Mouse (Mus musculus) embryonic facial prominence, embryonic 14.5 days (tissue): ENCODE results near the gene Atp1a4. TPM values are rescaled to one million over a fixed set of nuclear protein-coding genes. Genes with fewer than 3 reads are reported as not detected.
A peak's percentile ranks its signal among the peaks of the same experiment; 100 is the strongest.

Source experiments
- ATAC-seq: fragments of 200-750 bp; cut with Nextera tagmentation; 2 replicates; pipeline ENCODE4 v1.8.0; 2017; ENCODE audit warnings: low read depth, moderate number of reproducible peaks, moderate TSS enrichment
- DNase-seq: peaks from one replicate; pipeline ENCODE4 v3.0.0-alpha.2; 2015; ENCODE audit warnings: low spot score
- H3K27ac ChIP-seq: fragments of 300-500 bp; sonication (generic); replicated peaks from 2 replicates; pipeline ENCODE4 v1.5.1; 2014; ENCODE audit warnings: low read depth, mild to moderate bottlenecking, low read length, moderate library complexity
- H3K27me3 ChIP-seq: fragments of 300-500 bp; sonication (generic); replicated peaks from 2 replicates; pipeline ENCODE4 v1.6.1; 2014; ENCODE audit warnings: low read length; ENCODE audit not compliant: control insufficient read depth, insufficient read depth
- H3K36me3 ChIP-seq: fragments of 300-500 bp; sonication (generic); 2 replicates; pipeline ENCODE4 v1.6.1; 2014; ENCODE audit warnings: low read length, mixed read lengths; ENCODE audit not compliant: control insufficient read depth, insufficient read depth
- H3K4me1 ChIP-seq: fragments of 300-500 bp; sonication (generic); 2 replicates; pipeline ENCODE4 v1.6.1; 2014; ENCODE audit warnings: antibody characterized with exemption, low read length; ENCODE audit not compliant: control insufficient read depth, insufficient read depth
- H3K4me2 ChIP-seq: fragments of 300-500 bp; sonication (generic); 2 replicates; pipeline ENCODE4 v1.6.1; 2014; ENCODE audit warnings: low read depth, mild to moderate bottlenecking, low read length, moderate library complexity, mixed read lengths
- H3K4me3 ChIP-seq: fragments of 300-500 bp; sonication (generic); 2 replicates; pipeline ENCODE4 v1.5.1; 2014; ENCODE audit warnings: low read depth, mild to moderate bottlenecking, low read length
- H3K9ac ChIP-seq: fragments of 300-500 bp; sonication (generic); 2 replicates; pipeline ENCODE4 v1.6.1; 2014; ENCODE audit warnings: low read depth, mild to moderate bottlenecking, low read length, moderate library complexity, mixed read lengths
- H3K9me3 ChIP-seq: fragments of 300-500 bp; sonication (generic); 2 replicates; pipeline ENCODE4 v1.6.1; 2016; ENCODE audit warnings: low read length; ENCODE audit not compliant: control insufficient read depth
- WGBS: fragments of 180-500 bp; shearing (Covaris S2); extraction: QIAGEN DNeasy Blood & Tissue Kit; methylation state at CpG from one replicate; pipeline ENCODE4 v1.1.7; 2014; 5-methylcytosine and 5-hydroxymethylcytosine counted together
- polyA plus RNA-seq: library from polyadenylated mRNA; unstranded; fragments of >200 nt; fragmentation: Nextera tagmentation; extraction: Ambion mirVana; gene quantifications from 2 replicates; pipeline ENCODE4 v1.2.1, GENCODE M21; 2014

Gene Atp1a4
- polyA plus RNA-seq, result 0.05 TPM in 1 of 2 replicates, not detected in the other

DNA sequence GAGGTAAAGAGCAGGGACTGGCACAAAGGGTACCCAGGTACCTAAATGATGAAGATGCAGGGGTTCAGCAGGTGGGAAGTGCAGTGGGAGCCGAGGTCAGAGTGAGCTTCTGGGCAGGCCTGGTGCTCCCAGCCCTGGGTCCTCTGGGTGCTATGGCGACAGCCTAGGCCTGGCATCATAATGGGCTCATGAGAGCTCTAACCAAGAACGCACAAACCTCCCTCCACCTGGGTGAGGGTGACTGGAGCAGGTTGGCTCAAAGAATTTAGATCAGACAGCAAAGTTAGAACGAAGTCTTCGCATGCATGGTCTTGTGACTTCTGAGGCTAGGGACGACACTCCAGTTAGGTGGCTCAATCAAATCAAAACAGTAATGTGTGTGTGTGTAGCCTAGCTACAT is at the start of gene Atp1a4:
Gene Atp1a4, minus strand, starts transcription at position 101 of the 400 bp plus-strand sequence.
- H3K9me3 ChIP-seq, result no peaks in the 10 kb centered on the region
- H3K4me3 ChIP-seq, result no peak within 1 kb of the TSS
- no peak within 1 kb of the TSS for H3K9ac ChIP-seq
- 88% methylated on average over 6 of the region's 6 CpGs for WGBS
- H3K27ac ChIP-seq, result no peak within 1 kb of the TSS
- H3K4me1 ChIP-seq, result no peaks in the 10 kb centered on the region
- no peaks in the 10 kb centered on the region for H3K36me3 ChIP-seq
- ATAC-seq, result no peak
- H3K4me2 ChIP-seq, result no peak within 1 kb of the TSS
- no peak for DNase-seq
- no peaks in the 10 kb centered on the region for H3K27me3 ChIP-seq

DNA sequence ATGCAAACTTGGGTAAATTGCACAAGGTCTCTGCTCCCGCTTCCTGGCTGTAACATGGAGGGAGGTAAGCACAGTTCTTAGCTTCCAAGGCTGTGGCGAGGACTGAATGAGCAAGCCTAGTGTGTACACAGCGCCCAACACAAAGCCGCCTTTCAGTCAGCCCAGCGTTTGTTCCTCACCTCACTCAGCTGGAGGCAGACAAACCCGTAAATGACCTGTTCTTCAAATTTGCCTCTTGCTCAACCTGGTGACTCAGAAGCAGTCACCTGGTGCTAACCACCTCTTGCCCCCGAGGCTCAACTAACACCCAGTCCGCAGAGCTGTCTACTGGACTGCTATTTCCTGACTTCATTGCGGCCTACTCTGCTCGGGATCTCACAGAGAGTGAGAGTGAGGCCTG is 49.7 kb upstream of the Atp1a4 start:
- no peaks in the 10 kb centered on the region for H3K36me3 ChIP-seq
- H3K9ac ChIP-seq, result no peak overlapping the region
- H3K9me3 ChIP-seq, result no peaks in the 10 kb centered on the region
- no peak overlapping the region for H3K4me2 ChIP-seq
- peaks cover 2% of the 10 kb centered on the region; the same call in 1 of the 2 replicates for H3K4me1 ChIP-seq
- H3K27me3 ChIP-seq, result no peaks in the 10 kb centered on the region
- DNase-seq (no peak), ATAC-seq (no peak)
- WGBS, result 56% methylated on average over 10 of the region's 10 CpGs
- H3K27ac ChIP-seq, result peak overlapping the region; percentile 58; the same call in 1 of the 2 replicates
- no peak overlapping the region for H3K4me3 ChIP-seq

DNA sequence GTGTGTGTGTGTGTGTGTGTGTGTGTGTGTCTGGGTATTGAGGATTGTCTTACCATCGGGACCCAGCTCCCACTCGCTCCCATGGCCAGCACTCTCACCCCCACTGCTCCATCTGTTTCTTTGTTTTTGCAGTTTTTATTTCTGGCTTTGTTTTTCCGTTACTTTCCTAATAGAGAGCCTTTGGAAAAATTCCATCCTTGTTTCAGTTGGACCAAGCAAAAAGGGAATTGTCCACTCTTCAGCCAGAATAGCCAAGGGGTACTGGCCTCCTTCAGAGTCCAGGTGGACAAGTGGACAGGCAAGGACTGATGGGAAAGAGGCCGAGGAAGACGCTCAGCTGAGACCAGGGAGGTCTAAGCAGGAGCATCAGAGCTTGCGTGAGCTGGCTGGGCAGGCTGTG is 48.7 kb upstream of the Atp1a4 start:
- H3K9me3 ChIP-seq, result no peaks in the 10 kb centered on the region
- H3K27ac ChIP-seq, result no peak overlapping the region
- no peak for DNase-seq
- no peak overlapping the region for H3K9ac ChIP-seq
- ATAC-seq, result no peak
- H3K4me2 ChIP-seq, result no peak overlapping the region
- no peaks in the 10 kb centered on the region for H3K36me3 ChIP-seq
- H3K27me3 ChIP-seq, result no peaks in the 10 kb centered on the region
- no peaks in the 10 kb centered on the region for H3K4me1 ChIP-seq
- WGBS, result 68% methylated on average over 6 of the region's 6 CpGs
- H3K4me3 ChIP-seq, result no peak overlapping the region

DNA sequence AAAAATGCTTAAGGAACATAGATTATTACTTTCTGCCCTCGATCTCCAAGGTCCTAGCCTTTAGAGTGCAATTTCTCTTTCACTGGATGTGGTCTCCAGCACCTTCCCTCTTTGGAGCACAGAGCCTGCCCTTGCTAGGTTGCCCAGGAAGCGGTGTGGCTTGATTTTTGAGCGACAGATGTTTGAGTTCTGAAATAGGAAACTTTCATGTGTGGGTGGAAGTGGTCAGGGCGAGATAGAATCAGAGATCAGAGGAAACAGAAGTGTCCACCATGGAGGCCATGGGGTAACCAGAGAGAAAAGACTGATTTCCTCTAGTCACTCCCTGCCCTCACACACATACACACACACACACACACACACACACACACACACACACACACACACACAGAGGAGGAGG is 48.0 kb upstream of the Atp1a4 start:
- DNase-seq, result no peak
- Histone ChIP-seq H3K4me3 (no peak overlapping the region), H3K27ac (no peak overlapping the region), H3K4me2 (no peak overlapping the region), H3K9me3 (no peaks in the 10 kb centered on the region), H3K27me3 (no peaks in the 10 kb centered on the region), H3K36me3 (no peaks in the 10 kb centered on the region), H3K4me1 (peaks cover 4% of the 10 kb centered on the region; the same call in 1 of the 2 replicates), H3K9ac (no peak overlapping the region)
- 67% methylated on average over 4 of the region's 4 CpGs for WGBS
- ATAC-seq, result no peak

DNA sequence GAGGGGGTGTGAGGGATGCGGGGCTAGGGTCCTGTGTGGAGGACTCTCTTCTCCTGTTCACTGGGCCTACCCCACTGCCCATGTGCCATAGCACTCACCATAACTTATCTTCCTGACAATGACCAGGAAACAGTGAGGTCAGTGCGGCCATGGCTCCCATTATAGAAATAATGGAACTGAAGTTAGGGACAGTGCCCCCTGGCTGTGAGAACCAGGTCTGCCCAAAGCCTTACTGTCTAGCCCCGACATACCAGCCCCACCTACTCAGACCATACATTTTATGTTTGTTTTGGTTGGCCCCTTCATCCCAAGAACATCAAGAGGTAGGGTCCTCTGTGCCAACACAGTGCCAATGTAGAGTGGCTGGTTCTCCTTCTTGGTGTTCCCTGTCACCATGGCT is 47.4 kb upstream of the Atp1a4 start:
- no peak for DNase-seq
- Histone ChIP-seq H3K27ac (no peak overlapping the region), H3K4me2 (no peak overlapping the region), H3K9ac (no peak overlapping the region), H3K27me3 (no peaks in the 10 kb centered on the region), H3K4me3 (no peak overlapping the region), H3K9me3 (no peaks in the 10 kb centered on the region), H3K36me3 (no peaks in the 10 kb centered on the region), H3K4me1 (peaks cover 4% of the 10 kb centered on the region; the same call in 1 of the 2 replicates)
- ATAC-seq, result no peak
- 78% methylated on average over 3 of the region's 3 CpGs for WGBS

DNA sequence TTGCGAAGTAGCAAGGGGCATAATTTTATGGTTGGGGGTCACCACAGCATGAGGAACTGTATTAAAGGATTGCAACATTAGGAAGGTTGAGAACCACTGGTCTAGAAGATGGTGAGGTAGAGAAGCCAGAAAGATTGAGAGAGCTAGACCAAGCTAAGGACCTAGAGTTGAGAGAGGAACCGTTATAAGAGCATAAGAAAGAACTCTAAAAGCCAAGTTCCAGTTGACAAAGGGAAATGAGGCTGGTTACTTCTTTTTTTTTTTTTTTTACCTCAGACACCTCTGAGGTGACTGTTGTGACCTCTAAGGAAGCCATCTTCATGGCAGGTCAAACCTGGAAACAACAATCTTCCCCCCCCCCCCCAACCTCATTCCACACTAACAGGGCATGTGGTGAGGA is 46.9 kb upstream of the Atp1a4 start:
- peaks cover 4% of the 10 kb centered on the region; the same call in 1 of the 2 replicates for H3K4me1 ChIP-seq
- 90% methylated on average over 2 of the region's 2 CpGs for WGBS
- DNase-seq, result no peak

DNA sequence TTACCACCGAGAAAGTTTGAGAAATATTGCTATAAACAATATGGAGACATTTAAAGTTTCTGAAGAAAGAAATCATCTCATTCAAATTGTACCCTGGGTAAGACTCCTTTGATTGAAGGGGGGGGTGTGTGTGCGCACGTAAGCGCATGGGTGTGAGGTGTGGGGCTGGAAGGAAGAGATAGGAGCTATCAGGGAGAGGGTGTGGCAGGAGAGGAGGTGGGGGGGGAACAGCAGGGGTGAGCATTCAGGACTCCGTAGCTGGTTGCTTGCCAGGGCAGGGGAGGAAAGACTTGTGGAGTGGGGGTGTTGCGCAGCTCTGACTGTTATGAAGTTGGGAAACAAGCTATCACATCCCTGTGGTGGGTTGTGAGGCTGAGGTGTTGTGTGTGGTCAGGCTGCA is 46.2 kb upstream of the Atp1a4 start:
- no peak overlapping the region for H3K27ac ChIP-seq
- H3K4me3 ChIP-seq, result no peak overlapping the region
- WGBS, result 68% methylated on average over 6 of the region's 6 CpGs
- no peaks in the 10 kb centered on the region for H3K27me3 ChIP-seq
- H3K4me1 ChIP-seq, result peaks cover 7% of the 10 kb centered on the region; the same call in 1 of the 2 replicates
- DNase-seq (no peak), ATAC-seq (no peak)
- no peak overlapping the region for H3K4me2 ChIP-seq
- no peaks in the 10 kb centered on the region for H3K9me3 ChIP-seq
- no peak overlapping the region for H3K9ac ChIP-seq
- H3K36me3 ChIP-seq, result no peaks in the 10 kb centered on the region

More for the DNA sequence above, 46.9 kb upstream of the Atp1a4 start:
- no peak overlapping the region for H3K4me2 ChIP-seq
- H3K9ac ChIP-seq, result no peak overlapping the region
- no peaks in the 10 kb centered on the region for H3K27me3 ChIP-seq
- ATAC-seq, result no peak
- H3K9me3 ChIP-seq, result no peaks in the 10 kb centered on the region
- no peaks in the 10 kb centered on the region for H3K36me3 ChIP-seq
- H3K4me3 ChIP-seq, result no peak overlapping the region
- no peak overlapping the region for H3K27ac ChIP-seq

DNA sequence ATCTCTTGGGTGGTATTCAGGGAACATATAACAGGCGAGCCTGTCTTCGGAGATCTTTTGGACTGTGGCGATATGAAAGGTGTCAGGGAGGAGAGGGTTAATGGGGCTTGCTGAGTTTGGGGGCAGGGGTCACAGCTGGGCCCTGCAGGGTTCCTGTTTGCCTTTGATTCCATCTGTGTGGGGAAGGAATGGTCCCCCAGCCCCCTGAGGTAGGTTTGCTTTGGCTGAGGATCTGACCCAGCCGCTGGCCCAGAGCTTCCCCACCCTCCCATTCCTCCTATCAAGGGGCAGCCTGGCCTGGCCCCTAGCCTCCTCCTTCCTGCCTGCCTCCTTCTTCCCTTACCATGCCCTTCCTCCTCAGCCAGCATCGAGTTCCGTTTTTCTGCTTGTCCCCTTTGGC is 44.6 kb upstream of the Atp1a4 start:
- Histone ChIP-seq H3K27ac (no peak overlapping the region), H3K36me3 (no peaks in the 10 kb centered on the region), H3K9ac (no peak overlapping the region), H3K4me2 (no peak overlapping the region), H3K4me3 (no peak overlapping the region), H3K9me3 (no peaks in the 10 kb centered on the region), H3K27me3 (no peaks in the 10 kb centered on the region), H3K4me1 (peaks cover 13% of the 10 kb centered on the region)
- 18% methylated on average over 6 of the region's 6 CpGs for WGBS
- ATAC-seq (no peak), DNase-seq (no peak)

DNA sequence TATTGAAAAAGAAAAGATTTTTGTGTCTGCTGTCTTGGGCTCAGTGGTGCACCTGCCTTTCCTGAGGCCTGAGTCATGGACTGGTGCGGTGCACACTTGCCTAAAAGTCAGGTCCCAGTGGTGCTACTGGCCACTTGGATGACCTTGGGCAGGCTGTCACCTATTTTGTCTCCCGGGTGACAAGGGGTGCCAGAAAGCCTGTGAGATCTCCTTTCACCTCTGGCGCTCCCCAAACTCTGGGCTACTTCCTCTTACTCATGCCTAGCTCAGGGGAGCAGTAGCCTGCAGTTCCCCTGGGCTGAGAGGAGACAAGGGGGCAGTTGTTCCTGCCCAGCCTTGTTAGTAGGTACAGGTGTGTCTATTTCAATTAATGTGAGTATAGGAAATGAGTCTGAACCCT is 44.1 kb upstream of the Atp1a4 start:
- no peaks in the 10 kb centered on the region for H3K36me3 ChIP-seq
- ATAC-seq (no peak), DNase-seq (no peak)
- H3K9ac ChIP-seq, result no peak overlapping the region
- peaks cover 18% of the 10 kb centered on the region for H3K4me1 ChIP-seq
- no peak overlapping the region for H3K4me3 ChIP-seq
- no peaks in the 10 kb centered on the region for H3K27me3 ChIP-seq
- WGBS, result 59% methylated on average over 3 of the region's 3 CpGs
- no peak overlapping the region for H3K4me2 ChIP-seq
- H3K27ac ChIP-seq, result no peak overlapping the region
- no peaks in the 10 kb centered on the region for H3K9me3 ChIP-seq
